Mouse (Mus musculus): ENCODE data around the gene Cadps.

GRCm38 (mm10) chr14:12818442-12818841 is 4.4 kb downstream of the Cadps start:
- no peak for TF ChIP-seq POLR2A (IDR thresholded peaks at IDR 0.05; ENCODE audit: extremely low read depth, insufficient read depth, low read length)
- no peak for TF ChIP-seq CTCF (IDR thresholded peaks at IDR 0.05; ENCODE audit: low read depth, low read length)
